Mouse (Mus musculus): ENCODE measurements around the gene Gm49721.
A peak's percentile ranks its signal among the peaks of the same experiment; 100 is the strongest.
"Not testable (repeated sequence)": the region's sequence is repeated elsewhere in the genome, so short reads cannot be mapped to it uniquely, and the experiment has no call there.

Gm49721 gene

GRCm38 (mm10) chr17:6980144-6980543 is 1.4 kb downstream of the Gm49721 start:
- not testable (repeated sequence) for DNase-seq (ENCODE audit: low spot score)

- DNase-seq (ENCODE audit: low spot score): not testable (repeated sequence)
These were observed 7.4 kb downstream of the Gm49721 start for GRCm38 (mm10) chr17:6986118-6986517.

GRCm38 (mm10) chr17:6995504-6995903 is 16.8 kb downstream of the Gm49721 start:
- DNase-seq (ENCODE audit: low spot score): not testable (repeated sequence)

- not testable (repeated sequence) for DNase-seq (ENCODE audit: low spot score)
These were observed 18.1 kb downstream of the Gm49721 start for GRCm38 (mm10) chr17:6996826-6997225.

GRCm38 (mm10) chr17:6997778-6998490 is 19.2 kb downstream of the Gm49721 start:
- DNase-seq (ENCODE audit: low spot score): not testable (repeated sequence)

GRCm38 (mm10) chr17:7001790-7002585 is 23.3 kb downstream of the Gm49721 start:
- not testable (repeated sequence) for DNase-seq (ENCODE audit: low spot score)

GRCm38 (mm10) chr17:7003392-7003791 is 24.7 kb downstream of the Gm49721 start:
- DNase-seq (ENCODE audit: low spot score): not testable (repeated sequence)

GRCm38 (mm10) chr17:7005646-7006045 is 26.9 kb downstream of the Gm49721 start:
- not testable (repeated sequence) for DNase-seq (ENCODE audit: low spot score)

GRCm38 (mm10) chr17:7008885-7009284 is 30.2 kb downstream of the Gm49721 start:
- not testable (repeated sequence) for DNase-seq (ENCODE audit: low spot score)

- not testable (repeated sequence) for DNase-seq (ENCODE audit: low spot score)
These were observed 30.7 kb downstream of the Gm49721 start for GRCm38 (mm10) chr17:7009440-7009839.

- DNase-seq (ENCODE audit: low spot score): not testable (repeated sequence)
These were observed 31.2 kb downstream of the Gm49721 start for GRCm38 (mm10) chr17:7009901-7010300.

GRCm38 (mm10) chr17:7014190-7014589 is 35.5 kb downstream of the Gm49721 start:
- not testable (repeated sequence) for DNase-seq (ENCODE audit: low spot score)

GRCm38 (mm10) chr17:7025257-7025656 is 46.6 kb downstream of the Gm49721 start, which contains the start of gene Gm1604a:
TSS of gene Gm1604a (plus strand) at chr17:7025568.
- DNase-seq (ENCODE audit: low spot score): not testable (repeated sequence)

- not testable (repeated sequence) for DNase-seq (ENCODE audit: low spot score)
These were observed 47.2 kb downstream of the Gm49721 start for GRCm38 (mm10) chr17:7025764-7026346.

GRCm38 (mm10) chr17:7030204-7030603 is 51.5 kb downstream of the Gm49721 start:
- DNase-seq (ENCODE audit: low spot score): not testable (repeated sequence)

GRCm38 (mm10) chr17:7030622-7031174 is 52.0 kb downstream of the Gm49721 start:
- DNase-seq (ENCODE audit: low spot score): not testable (repeated sequence)

- not testable (repeated sequence) for DNase-seq (ENCODE audit: low spot score)
These were observed 54.8 kb downstream of the Gm49721 start for GRCm38 (mm10) chr17:7033192-7034166.

- DNase-seq (ENCODE audit: low spot score): not testable (repeated sequence)
These were observed 90.4 kb downstream of the Gm49721 start for GRCm38 (mm10) chr17:7068997-7069539.

GRCm38 (mm10) chr17:7069561-7070240 is 91.0 kb downstream of the Gm49721 start:
- not testable (repeated sequence) for DNase-seq (ENCODE audit: low spot score)

- DNase-seq (ENCODE audit: low spot score): peak; percentile 26
These were observed 95.8 kb downstream of the Gm49721 start for GRCm38 (mm10) chr17:7074494-7074893.
